Mouse (Mus musculus): Measurements from ENCODE around the gene Sun2. TPM values are rescaled to one million over a fixed set of nuclear protein-coding genes. Genes with fewer than 3 reads are reported as not detected.

Gene Sun2
- total and polyA plus RNA-seq, 3 experiments = 57.9 to 96.7 (median 83.3) TPM

- peak in 1 of 2 experiments; percentile 26 for DNase-seq
- Histone ChIP-seq H3K27me3 (ENCODE audit: control insufficient read depth, insufficient read depth, low read length) (no peaks in the 10 kb centered on the region), H3K79me2 (replicated peaks; ENCODE audit: control insufficient read depth, insufficient read depth, low read length) (peaks cover 6% of the 10 kb centered on the region), H3K4me3 (peak overlapping the region; percentile 2; the same call in 1 of the 2 replicates), H3K4me1 (ENCODE audit: control insufficient read depth, insufficient read depth, low read length) (peaks cover 21% of the 10 kb centered on the region), H3K27ac (peak overlapping the region; percentile 41), H3K9ac (ENCODE audit: low read depth, low read length) (peak overlapping the region; percentile 33), H3K36me3 (ENCODE audit: control insufficient read depth, insufficient read depth, low read length) (peaks cover 3% of the 10 kb centered on the region)
- intact Hi-C loops (cut with DNase I) = no loop called here
- TF ChIP-seq EP300 (IDR thresholded peaks at IDR 0.05; ENCODE audit: insufficient read depth, low read depth, low read length) = no peak
- WGBS = 20% methylated on average over 19 of the region's 19 CpGs
Measured at GRCm38 (mm10) chr15:79683707-79684465, 58.5 kb downstream of the Sun2 start.

- H3K4me1 ChIP-seq (ENCODE audit: control insufficient read depth, insufficient read depth, low read length) = peaks cover 20% of the 10 kb centered on the region
- peaks cover 6% of the 10 kb centered on the region for H3K79me2 ChIP-seq (replicated peaks; ENCODE audit: control insufficient read depth, insufficient read depth, low read length)
- intact Hi-C loops (cut with DNase I) = no loop called here
- H3K9ac ChIP-seq (ENCODE audit: low read depth, low read length) = no peak overlapping the region
- peaks cover 3% of the 10 kb centered on the region for H3K36me3 ChIP-seq (ENCODE audit: control insufficient read depth, insufficient read depth, low read length)
- H3K27ac ChIP-seq = peak overlapping the region; percentile 11; the same call in 1 of the 2 replicates
- DNase-seq = no peak
- WGBS = 63% methylated on average over 6 of the region's 6 CpGs
- no peak overlapping the region for H3K4me3 ChIP-seq
- no peaks in the 10 kb centered on the region for H3K27me3 ChIP-seq (ENCODE audit: control insufficient read depth, insufficient read depth, low read length)
- TF ChIP-seq EP300 (IDR thresholded peaks at IDR 0.05; ENCODE audit: insufficient read depth, low read depth, low read length) (no peak), POLR2A (IDR thresholded peaks at IDR 0.05; ENCODE audit: insufficient read depth, low read depth, low read length) (no peak), CTCF (IDR thresholded peaks at IDR 0.05) (no peak)
Measured at GRCm38 (mm10) chr15:79683146-79683545, 59.2 kb downstream of the Sun2 start.

DNA sequence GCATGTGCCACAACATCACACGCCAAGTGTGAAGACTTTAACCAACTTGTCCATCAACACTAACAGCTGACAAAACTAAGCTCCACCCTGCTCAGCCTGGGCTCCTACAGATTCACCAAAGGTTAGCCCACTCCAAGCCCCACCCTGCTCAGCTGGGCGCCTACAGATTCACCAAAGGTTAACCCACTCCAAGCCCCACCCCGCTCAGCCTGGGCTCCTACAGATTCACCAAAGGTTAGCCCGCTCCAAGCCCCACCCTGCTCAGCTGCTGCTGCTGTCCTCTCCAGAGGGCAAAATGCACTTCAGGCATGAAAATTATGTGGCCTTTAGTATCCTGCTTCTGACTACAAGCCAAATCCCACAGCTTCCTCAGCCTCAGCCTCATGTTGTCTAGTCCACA is 60.4 kb downstream of the Sun2 start:
- no peak overlapping the region for H3K27ac ChIP-seq
- no peak overlapping the region for H3K4me3 ChIP-seq
- H3K79me2 ChIP-seq (replicated peaks; ENCODE audit: control insufficient read depth, insufficient read depth, low read length) = peaks cover 4% of the 10 kb centered on the region
- WGBS = 85% methylated on average over 4 of the region's 4 CpGs
- intact Hi-C loops (cut with DNase I) = no loop called here
- H3K4me1 ChIP-seq (ENCODE audit: control insufficient read depth, insufficient read depth, low read length) = peaks cover 20% of the 10 kb centered on the region
- TF ChIP-seq CTCF (IDR thresholded peaks at IDR 0.05) (no peak), POLR2A (IDR thresholded peaks at IDR 0.05; ENCODE audit: insufficient read depth, low read depth, low read length) (no peak), EP300 (IDR thresholded peaks at IDR 0.05; ENCODE audit: insufficient read depth, low read depth, low read length) (no peak)
- peaks cover 3% of the 10 kb centered on the region for H3K36me3 ChIP-seq (ENCODE audit: control insufficient read depth, insufficient read depth, low read length)
- no peak overlapping the region for H3K9ac ChIP-seq (ENCODE audit: low read depth, low read length)
- no peak for DNase-seq
- H3K27me3 ChIP-seq (ENCODE audit: control insufficient read depth, insufficient read depth, low read length) = no peaks in the 10 kb centered on the region

- intact Hi-C loops (cut with DNase I) = no loop called here
Measured at GRCm38 (mm10) chr15:79677936-79678335, 64.4 kb downstream of the Sun2 start.

More at GRCm38 (mm10) chr15:79677936-79678335, 64.4 kb downstream of the Sun2 start:
- Histone ChIP-seq H3K27ac (no peak overlapping the region), H3K36me3 (ENCODE audit: control insufficient read depth, insufficient read depth, low read length) (no peaks in the 10 kb centered on the region; the same call in 1 of the 2 replicates), H3K79me2 (replicated peaks; ENCODE audit: control insufficient read depth, insufficient read depth, low read length) (no peaks in the 10 kb centered on the region), H3K9ac (ENCODE audit: low read depth, low read length) (no peak overlapping the region), H3K4me3 (no peak overlapping the region), H3K27me3 (ENCODE audit: control insufficient read depth, insufficient read depth, low read length) (no peaks in the 10 kb centered on the region), H3K4me1 (ENCODE audit: control insufficient read depth, insufficient read depth, low read length) (peaks cover 1% of the 10 kb centered on the region)
- TF ChIP-seq CTCF (IDR thresholded peaks at IDR 0.05) (no peak), POLR2A (IDR thresholded peaks at IDR 0.05; ENCODE audit: insufficient read depth, low read depth, low read length) (no peak)
- 89% methylated on average over 2 of the region's 2 CpGs for WGBS
- no peak for DNase-seq

Other genes starting within 250 kb of the Sun2 start
- 1 to 10 TPM in 1 of 2 experiments, under 1 TPM in 1; 0.50 to 1.1 TPM for gene Kcnj4, start 237.3 kb downstream of the Sun2 start, total RNA-seq (2021)
- gene Kcnj4, start 237.3 kb downstream of the Sun2 start, polyA plus RNA-seq (2012; rRNA removed) = 0.06 and 0.21 TPM in 2 replicates
- 1 to 10 TPM; 4.3 to 4.8 TPM for gene Kdelr3, start 226.1 kb downstream of the Sun2 start, total RNA-seq (2021)
- gene Kdelr3, start 226.1 kb downstream of the Sun2 start, polyA plus RNA-seq (2012; rRNA removed) = 14.2 and 20.4 TPM in 2 replicates
- gene Ddx17, start 195.8 kb downstream of the Sun2 start, total RNA-seq (2021) = 10 to 100 TPM; 77.6 to 95.1 TPM
- gene Ddx17, start 195.8 kb downstream of the Sun2 start, polyA plus RNA-seq (2012; rRNA removed) = 122 and 219 TPM in 2 replicates
- gene Dmc1, start 137.4 kb downstream of the Sun2 start, total RNA-seq (2021) = not detected
- 0.12 TPM in 1 of 2 replicates, not detected in the other for gene Dmc1, start 137.4 kb downstream of the Sun2 start, polyA plus RNA-seq (2012; rRNA removed)
- under 1 TPM; 0.75 to 0.84 TPM for gene Fam227a, start 83.6 kb downstream of the Sun2 start, total RNA-seq (2021)
- 1.2 and 1.4 TPM in 2 replicates for gene Fam227a, start 83.6 kb downstream of the Sun2 start, polyA plus RNA-seq (2012; rRNA removed)
- 10 to 100 TPM; 18.6 to 19.3 TPM for gene Cby1, start 83.3 kb downstream of the Sun2 start, total RNA-seq (2021)
- gene Cby1, start 83.3 kb downstream of the Sun2 start, polyA plus RNA-seq (2012; rRNA removed) = 10.1 and 13.8 TPM in 2 replicates
- 100 to 1,000 TPM in 1 of 2 experiments, 10 to 100 TPM in 1; 99.8 to 109 TPM for gene Tomm22, start 71.7 kb downstream of the Sun2 start, total RNA-seq (2021)
- gene Tomm22, start 71.7 kb downstream of the Sun2 start, polyA plus RNA-seq (2012; rRNA removed) = 57.8 and 112 TPM in 2 replicates
- gene Josd1, start 54.6 kb downstream of the Sun2 start, total RNA-seq (2021) = 10 to 100 TPM; 22.1 to 24.9 TPM
- 16.1 and 25.6 TPM in 2 replicates for gene Josd1, start 54.6 kb downstream of the Sun2 start, polyA plus RNA-seq (2012; rRNA removed)
- 10 to 100 TPM; 26.9 to 30.1 TPM for gene Gtpbp1, start 51.7 kb downstream of the Sun2 start, total RNA-seq (2021)
- 27.0 and 30.5 TPM in 2 replicates for gene Gtpbp1, start 51.7 kb downstream of the Sun2 start, polyA plus RNA-seq (2012; rRNA removed)
- 10 to 100 TPM; 19.3 to 21.7 TPM for gene Dnal4, start 35.3 kb upstream of the Sun2 start, total RNA-seq (2021)
- 43.0 and 46.8 TPM in 2 replicates for gene Dnal4, start 35.3 kb upstream of the Sun2 start, polyA plus RNA-seq (2012; rRNA removed)
- 1 to 10 TPM; 1.5 to 1.7 TPM for gene Nptxr, start 62.2 kb upstream of the Sun2 start, total RNA-seq (2021)
- 1.3 and 1.6 TPM in 2 replicates for gene Nptxr, start 62.2 kb upstream of the Sun2 start, polyA plus RNA-seq (2012; rRNA removed)
- under 1 TPM; 0.29 to 0.30 TPM for gene Npcd, start 91.7 kb upstream of the Sun2 start, total RNA-seq (2021)
- 0.31 TPM in 1 of 2 replicates, not detected in the other for gene Npcd, start 91.7 kb upstream of the Sun2 start, polyA plus RNA-seq (2012; rRNA removed)
- gene Cbx6, start 92.2 kb upstream of the Sun2 start, total RNA-seq (2021) = 10 to 100 TPM; 21.1 to 21.3 TPM
- gene Cbx6, start 92.2 kb upstream of the Sun2 start, polyA plus RNA-seq (2012; rRNA removed) = 22.9 and 24.1 TPM in 2 replicates
- 1 to 10 TPM; 6.8 to 7.1 TPM for gene Apobec3, start 149.1 kb upstream of the Sun2 start, total RNA-seq (2021)
- gene Apobec3, start 149.1 kb upstream of the Sun2 start, polyA plus RNA-seq (2012; rRNA removed) = 13.9 and 16.3 TPM in 2 replicates
- 10 to 100 TPM; 18.9 to 21.7 TPM for gene Cbx7, start 228.6 kb upstream of the Sun2 start, total RNA-seq (2021)
- gene Cbx7, start 228.6 kb upstream of the Sun2 start, polyA plus RNA-seq (2012; rRNA removed) = 21.4 and 31.6 TPM in 2 replicates

Data from heart, adult 2 months (tissue).